Mouse (Mus musculus) heart, postnatal 36 days (tissue): ENCODE data around the gene Tekt4. TPM values are rescaled to one million over a fixed set of nuclear protein-coding genes. Genes with fewer than 3 reads are reported as not detected.
A peak's percentile ranks its signal among the peaks of the same experiment; 100 is the strongest.

Source experiments
- DNase-seq, 2 experiments: peaks; one replicate each; pipeline ENCODE4 v3.0.0; 2021 to 2022
- intact Hi-C: fragments of 180-260 bp; cut with DNase I; formaldehyde crosslinking; loops from one replicate; pipeline ENCODE4 v1.15.1; 2025
- total RNA-seq, 2 experiments: library from RNA; stranded (reverse); gene quantifications; 2 replicates each; pipeline ENCODE4 v1.2.3; 2021

Gene Tekt4
- total RNA-seq, 2 experiments from 2014 or later = 0.47 TPM; not detected in 1

DNA sequence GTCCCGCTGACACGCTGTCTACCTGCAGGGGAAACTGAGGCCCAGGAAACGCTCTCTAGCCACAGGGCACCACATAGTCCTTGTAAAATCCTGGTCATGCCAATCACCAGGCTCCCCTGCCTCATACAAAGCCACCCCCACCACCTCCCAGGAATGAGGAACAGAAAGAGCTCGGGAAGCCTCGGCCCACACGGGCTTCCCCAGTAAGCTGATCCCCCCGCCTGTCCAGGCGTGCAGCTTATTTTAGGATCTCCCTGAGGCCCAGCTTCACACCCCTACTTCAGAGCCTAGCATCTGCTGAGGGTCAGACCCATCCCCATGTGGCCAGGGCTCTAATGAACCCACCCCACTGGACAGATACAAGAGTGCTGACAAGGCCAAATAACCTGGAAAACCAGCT is 23.9 kb upstream of the Tekt4 start:
- no peak for DNase-seq
- intact Hi-C loops = no loop called here

DNA sequence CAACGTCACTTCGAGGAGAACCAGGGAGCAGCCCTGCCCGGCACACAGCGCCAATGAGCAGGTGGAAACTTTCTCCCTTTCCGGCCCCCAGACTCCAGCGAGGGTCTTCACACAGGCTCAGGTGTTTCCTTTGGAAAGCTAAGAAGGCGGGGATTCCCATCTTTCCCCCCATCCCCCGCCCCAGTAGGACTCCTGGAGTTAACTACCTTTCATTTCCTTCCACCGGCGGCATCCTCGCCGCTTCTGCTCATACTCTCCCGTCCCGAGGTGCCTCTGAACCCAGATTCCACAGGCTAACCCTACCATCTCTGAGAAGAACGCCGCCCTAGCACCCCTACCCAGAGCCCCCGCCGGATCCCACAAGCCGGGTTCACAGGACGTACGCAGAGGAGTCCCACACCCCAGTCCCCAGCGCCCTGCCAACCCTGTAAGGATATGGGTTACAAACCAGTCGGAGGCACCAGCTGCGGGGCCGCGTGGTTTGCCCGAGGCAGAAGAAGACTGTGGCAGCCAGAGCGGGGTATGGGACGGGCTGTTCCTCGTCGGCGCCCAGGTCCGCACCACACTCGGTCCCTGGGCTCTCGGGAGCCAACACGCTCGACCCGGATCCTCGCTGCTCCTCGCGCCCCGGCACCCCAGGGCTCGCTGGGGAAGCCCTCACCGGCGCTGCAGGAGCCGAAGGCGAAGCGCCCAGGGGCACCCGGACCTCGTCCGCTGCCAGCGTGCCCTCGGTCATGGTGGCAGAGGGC is 21.8 kb upstream of the Tekt4 start:
- intact Hi-C loops = loop anchor here (2.0 kb wide), 1 partner anchor 24 kb away; no protein-coding TSS in a partner anchor
- peak; percentile 11 to 22 for DNase-seq

DNA sequence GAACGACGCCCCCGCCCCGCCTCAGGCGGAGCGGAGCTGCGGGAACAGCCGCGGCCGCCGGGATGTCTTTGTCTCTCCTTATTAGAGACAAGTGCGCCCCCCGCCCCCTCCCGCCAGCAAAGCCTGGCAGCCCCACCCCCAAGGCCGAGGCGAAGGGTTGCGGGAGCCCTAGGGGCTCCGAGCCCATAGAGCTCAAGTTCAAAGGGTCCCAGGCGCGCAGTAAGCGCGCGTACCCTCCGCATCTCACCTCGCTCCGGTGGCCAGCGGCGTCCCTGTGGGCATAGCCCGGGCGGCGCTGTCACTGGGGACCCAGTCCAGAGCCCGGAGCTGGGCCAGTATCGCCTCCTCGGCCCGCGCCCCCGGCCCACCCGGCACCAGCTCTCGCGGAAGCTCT is 21.2 kb upstream of the Tekt4 start:
- DNase-seq = peak in 1 of 2 experiments; percentile 7
- intact Hi-C loops = loop anchor here (2.0 kb wide), 1 partner anchor 24 kb away; no protein-coding TSS in a partner anchor

DNA sequence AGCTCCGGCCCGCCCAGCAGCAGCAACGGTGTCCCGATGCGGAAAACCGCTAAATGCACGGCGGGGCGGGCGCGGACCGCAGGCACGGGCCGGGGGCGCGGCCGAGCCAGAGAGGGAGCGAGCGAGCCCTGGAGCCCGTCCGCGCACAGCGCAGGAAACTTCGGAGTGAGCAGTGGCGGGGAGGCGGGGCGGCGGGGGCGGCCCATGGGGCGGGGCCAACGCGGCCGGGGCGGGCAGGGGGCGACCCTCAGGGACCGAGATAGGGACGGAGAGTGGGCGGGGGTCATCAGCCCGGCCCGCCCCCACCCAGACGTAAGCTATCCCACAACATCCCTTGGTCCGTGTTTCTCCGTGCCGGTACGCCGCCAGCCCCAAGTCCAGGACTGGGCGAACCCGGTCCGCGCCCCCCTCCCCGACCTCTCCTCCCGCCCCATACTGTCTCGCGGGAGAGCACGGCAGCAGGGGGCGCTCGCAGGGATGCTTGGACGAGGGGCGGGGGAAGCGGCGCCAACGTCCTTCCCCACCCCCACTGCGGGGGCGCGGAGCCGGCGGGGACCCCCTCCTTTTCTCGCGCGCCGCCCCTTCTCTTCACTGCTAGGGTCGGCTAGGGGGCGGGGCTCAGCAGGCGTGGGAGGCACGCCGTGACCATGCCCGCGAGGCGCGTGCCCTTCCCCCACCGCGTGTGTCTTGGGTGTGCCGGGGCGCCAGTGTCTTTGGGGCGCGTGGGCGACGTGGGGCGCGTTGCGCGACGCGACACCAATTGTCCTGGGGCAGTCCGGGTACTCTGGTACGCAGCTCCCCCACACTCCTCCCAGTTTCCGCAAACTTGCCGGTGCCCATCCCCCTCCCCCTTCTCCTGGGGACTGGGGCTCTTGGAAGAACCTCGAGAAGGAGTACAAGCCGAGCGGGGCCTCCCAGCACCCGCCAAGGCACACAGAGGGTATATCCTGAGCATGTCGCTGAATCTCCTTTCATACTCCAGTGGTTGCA is 20.5 kb upstream of the Tekt4 start, which contains the start of gene Cacna1h:
Gene Cacna1h (minus strand): TSS at position 167 of the 990 bp plus-strand sequence.
- peak; percentile 45 to 51 for DNase-seq
- intact Hi-C loops = loop anchor here (2.0 kb wide), 1 partner anchor 25 kb away; no protein-coding TSS in a partner anchor

DNA sequence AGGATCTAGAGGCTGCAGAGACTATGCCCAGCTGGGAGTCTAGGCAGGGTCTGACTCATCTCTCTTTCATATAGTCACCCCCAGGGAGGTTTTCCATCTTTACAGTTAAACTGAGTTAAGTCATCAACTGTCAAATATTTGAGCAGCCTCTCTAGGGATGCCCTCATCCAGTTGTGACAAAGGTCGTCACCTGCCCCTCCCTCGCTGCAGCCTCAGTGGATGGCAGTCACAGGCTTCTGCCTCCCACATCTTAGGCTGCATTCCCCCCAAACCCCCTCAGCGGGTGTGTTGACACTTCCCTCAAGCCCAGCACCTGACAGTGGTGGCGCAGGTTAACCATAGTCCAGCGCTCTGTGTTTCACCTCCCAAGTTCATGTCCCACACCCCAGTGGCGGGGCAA is 13.0 kb upstream of the Tekt4 start:
- intact Hi-C loops = no loop called here
- no peak for DNase-seq

DNA sequence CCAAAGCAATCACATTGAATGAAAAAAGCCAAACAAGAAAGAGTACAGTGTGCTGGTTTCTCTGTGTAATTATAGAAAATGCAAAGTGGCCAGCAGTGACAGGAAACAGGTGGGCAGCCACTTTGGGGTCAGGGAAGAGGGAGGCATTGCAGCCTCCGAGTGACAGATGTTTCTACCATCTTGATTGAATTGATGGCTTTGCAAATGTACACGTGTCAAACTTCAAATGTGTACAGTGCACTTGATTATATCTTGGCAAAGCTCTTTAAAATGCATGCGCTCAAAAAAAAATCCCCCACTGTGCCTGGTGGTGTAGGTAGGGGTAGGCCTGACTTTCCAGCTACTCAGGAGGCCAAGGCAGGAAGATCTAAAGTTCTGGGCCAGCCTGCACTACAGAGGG is 11.5 kb upstream of the Tekt4 start:
- intact Hi-C loops = no loop called here

DNA sequence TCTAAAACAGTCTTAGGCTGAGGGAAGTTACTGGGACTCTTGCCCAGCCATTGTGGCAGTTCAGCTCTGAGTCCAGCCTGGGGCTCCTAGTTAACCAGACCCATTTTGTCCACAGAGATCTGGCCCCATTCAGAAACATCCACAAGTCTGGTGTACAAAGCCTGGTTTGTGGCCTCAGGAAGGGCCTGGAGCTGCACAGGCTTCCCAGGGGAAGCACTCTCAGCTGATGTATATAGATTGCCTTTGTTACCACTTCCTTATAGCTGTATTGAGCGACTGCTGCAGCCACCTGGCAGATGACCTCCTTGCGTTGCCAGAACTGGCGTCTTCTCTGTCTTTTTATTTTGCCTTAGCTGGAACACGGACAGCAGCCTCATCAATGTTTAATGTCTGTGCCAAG is 9.3 kb upstream of the Tekt4 start:
- DNase-seq = no peak
- intact Hi-C loops = no loop called here

More for the DNA sequence above, 11.5 kb upstream of the Tekt4 start:
- no peak for DNase-seq

DNA sequence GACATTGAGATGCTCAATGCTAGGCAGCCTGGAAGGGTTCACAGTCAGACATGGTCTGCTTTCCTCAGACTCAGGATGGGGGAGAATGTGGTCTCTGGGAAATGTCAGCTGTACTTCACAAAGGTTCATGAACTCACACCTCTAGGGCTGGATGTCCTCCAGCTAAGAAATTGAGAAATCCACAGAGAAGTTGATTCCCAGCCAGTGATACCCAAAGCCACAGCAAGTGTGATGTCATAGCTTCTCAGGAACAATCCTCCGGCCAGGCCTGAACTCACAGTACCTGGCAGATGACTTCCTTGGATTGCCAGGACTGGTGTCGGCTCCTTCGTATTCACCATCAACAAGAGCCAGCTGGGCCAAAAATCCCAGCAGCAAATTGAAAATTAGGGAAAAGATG is 8.6 kb upstream of the Tekt4 start:
- intact Hi-C loops = no loop called here
- no peak for DNase-seq

DNA sequence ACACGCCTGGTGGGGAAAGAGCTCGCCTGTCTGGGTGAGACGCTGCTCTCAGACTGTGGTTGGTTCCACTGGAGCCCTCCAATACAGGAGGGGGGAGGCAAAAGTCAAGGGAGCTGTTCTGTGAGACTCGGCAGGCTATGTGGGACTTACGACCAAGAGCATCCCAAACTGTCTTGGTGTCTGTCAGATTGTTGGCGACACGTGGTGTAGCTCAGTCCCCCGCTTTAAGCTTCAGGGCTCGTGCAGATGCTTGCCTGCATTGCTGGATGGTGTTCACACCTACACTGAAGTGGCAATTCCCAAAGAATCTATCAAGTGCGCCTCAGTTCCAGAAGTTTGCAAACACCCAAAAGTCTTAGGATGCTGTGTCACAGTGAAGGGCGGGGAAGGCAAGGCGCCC is 6.5 kb upstream of the Tekt4 start:
- intact Hi-C loops = no loop called here

DNA sequence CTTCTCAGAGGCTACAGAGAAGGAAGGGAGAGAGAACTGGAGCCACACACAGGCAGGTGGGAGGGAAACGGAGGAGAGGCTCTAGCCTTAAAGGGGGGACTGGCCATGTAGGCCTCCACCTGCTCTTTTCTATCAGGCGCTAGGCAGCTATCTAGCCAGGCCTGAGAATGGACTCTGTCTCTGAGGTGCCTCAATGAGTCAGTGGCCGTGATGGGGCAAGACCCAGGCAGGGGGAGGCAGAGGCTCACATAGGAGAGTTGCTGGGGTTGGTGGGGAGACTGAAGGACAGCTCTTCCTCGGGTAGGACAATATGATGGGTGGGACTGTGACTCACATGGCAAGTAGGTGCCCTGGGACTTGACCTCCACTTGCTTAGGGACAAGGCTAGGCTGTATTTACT is 4.1 kb upstream of the Tekt4 start:
- intact Hi-C loops = no loop called here
- DNase-seq = no peak

More for the DNA sequence above, 6.5 kb upstream of the Tekt4 start:
- no peak for DNase-seq

DNA sequence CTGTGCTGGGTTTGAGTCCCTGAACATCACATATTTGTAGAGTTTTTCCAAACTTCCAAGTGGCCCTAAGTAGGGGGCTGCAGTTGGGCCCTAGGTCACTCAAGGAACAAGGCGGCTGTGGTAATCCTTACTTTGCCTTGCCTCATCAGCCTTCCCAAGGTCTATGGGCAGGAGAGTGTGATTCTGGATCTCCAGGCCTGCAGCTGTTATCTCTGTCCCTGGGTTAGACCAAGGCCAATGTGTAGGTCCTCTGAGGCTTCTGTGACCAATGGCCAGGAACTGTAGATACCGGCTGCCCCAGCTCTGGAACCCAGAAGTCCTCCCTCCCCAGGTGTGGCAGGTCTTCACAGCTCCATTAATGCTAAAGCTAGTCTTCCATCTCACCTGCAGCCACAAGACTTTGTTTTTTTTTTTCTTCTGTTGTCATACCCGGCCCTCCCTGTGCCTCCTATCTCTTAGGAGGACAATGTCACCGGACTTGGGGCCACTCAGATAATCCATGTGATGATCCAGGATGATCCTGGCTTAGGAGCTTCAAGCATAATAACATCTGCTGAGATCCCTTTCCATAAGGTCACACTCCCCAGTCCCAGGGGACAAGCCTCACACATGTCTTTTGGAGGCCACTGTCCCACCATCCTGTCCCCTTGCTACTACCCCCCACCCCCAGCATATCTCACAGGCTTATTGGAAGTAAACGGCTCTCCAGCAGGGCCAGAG is 2.0 kb upstream of the Tekt4 start:
- intact Hi-C loops = no loop called here

DNA sequence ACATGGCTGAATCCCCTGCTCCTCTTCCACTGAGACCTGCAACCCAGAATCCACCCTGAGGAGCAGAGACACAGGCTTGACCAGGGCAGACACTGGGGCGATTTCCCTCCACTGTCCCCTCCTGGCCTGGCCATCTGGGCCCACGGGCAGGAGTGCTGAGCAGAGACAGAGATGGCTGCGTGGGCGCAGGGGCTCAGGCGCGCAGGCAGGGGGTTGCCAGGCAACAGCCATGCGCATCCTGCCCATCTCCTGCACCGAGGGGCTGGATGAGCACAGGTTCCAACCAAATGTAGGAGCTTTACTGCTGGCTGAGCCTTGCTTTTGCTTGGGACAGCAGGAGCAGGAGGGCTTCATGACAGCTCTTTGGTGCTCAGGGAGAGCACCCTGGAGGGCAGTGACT is 2.1 kb downstream of the Tekt4 start:
- intact Hi-C loops = no loop called here
- no peak for DNase-seq

More for the DNA sequence above, 2.0 kb upstream of the Tekt4 start:
- DNase-seq = no peak

DNA sequence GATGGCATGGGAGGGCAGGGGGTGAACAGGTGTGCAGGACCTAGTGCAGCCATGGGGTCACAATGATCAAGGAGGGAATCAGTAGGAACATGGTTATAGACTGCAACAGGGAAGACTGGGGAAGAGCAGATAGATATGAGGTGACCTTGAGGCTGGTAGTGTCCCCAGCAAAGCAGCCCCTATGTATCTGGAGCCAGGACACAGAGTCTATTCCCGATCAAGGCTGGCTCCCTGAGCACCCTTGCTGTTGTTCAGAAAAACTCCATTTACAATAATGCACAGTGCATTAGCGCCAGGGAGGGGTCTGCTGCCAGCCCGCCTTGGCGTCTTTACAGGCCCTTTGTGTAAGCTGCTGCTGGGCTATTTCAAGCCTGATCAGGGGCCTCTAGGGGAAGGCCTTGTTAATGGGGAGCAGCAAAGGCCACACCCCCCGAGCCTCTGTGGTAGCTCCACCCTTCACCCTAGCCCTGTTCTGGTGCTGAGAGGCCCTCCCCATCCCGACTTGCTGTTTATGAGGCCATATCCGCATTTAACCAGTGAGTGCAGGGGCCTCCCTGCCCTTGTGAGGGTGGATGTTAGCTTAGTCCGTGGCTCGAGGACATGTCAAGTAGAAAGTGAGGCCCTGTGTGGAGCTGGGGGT is 7.9 kb downstream of the Tekt4 start:
- DNase-seq = no peak
- intact Hi-C loops = no loop called here

DNA sequence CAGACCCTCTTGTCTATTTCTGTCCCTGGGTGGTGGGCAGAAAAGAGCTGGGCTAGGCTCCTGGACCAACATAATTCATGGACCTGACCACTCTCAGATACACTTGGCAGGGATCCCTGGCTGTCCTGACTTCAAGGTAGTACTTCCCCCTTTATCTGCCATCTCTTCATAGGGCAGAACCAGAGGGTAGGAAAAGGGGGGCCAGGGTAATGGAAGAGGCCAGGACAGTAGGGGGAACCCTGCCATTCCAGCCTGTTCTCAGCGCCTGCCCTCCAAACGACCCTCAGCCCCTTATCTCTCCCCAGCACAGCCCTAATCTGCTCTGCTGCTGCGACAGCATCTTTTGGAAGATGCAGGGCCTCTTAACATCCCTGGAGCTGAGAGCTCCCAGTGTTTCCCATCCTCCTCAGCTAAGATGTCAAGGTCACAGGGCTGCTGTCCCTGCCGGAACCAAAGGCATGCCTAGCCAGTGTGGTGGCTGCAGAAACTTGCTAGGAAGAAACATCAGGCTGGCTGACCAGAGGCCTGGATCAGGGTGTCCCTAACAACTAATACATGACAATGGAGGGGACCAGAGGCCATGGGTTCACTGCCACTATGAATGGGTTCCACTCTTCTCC is 9.0 kb downstream of the Tekt4 start:
- intact Hi-C loops = no loop called here
- DNase-seq = no peak

DNA sequence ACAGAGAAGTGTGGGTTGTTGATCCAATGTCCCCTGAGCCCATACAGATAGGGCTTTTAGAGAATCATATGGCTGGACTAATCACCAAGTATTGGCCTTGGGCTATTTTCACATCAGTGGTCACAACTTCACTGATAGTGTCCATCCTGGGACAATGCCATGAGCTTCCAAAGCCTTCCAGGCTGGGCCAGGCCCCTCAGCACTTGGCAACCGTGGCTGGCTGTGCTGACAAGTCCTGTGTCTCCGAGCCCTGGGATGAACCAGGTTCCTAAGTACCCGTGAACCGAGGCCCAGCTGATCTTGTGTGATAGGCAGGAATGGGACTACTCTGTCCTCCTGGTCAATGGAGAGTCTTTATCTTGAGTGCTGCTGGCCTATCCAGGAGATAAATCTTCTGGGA is 9.7 kb downstream of the Tekt4 start:
- no peak for DNase-seq
- intact Hi-C loops = no loop called here

DNA sequence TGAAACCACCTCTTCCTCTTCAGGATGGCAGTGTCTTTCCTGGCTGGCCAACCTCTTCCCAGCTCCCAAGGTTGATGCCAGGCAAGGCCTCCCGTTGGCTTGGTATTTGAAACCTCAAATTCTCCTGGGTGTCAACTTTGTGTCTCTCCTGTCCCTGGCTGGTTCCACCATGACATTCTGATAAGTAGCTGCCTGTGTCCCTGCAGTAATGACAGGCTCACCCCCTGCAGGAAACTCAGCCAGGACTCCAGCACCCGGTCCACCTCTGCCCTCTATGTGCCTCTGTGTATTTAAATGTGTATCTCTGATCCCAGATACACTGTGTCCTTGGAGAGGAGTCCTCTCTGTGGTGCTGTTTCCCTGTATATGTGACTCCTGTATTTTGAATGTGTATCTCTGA is 11.8 kb downstream of the Tekt4 start:
- intact Hi-C loops = no loop called here
- no peak for DNase-seq

DNA sequence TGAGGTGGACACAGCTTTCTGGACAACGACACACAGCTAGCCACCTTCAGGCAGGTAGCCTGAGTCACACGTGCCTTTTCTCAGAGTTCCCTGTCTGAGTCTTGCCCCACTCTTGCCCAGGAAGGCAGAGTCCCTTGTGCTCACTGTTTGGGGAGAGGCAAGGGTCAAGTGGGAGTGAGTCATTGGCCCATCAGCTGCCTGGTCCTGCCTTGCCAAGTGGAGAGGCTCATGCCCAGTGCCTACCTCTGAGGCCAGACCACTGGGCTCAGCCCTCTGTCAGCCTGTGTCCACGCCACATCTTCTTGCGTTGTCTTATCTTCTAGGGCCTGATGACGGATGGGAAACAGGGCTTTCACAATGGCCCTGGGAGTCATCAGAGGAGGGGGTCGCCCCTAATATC is 13.4 kb downstream of the Tekt4 start:
- DNase-seq = no peak
- intact Hi-C loops = loop anchor here (2.0 kb wide), 1 partner anchor 133 kb away; no protein-coding TSS in a partner anchor

DNA sequence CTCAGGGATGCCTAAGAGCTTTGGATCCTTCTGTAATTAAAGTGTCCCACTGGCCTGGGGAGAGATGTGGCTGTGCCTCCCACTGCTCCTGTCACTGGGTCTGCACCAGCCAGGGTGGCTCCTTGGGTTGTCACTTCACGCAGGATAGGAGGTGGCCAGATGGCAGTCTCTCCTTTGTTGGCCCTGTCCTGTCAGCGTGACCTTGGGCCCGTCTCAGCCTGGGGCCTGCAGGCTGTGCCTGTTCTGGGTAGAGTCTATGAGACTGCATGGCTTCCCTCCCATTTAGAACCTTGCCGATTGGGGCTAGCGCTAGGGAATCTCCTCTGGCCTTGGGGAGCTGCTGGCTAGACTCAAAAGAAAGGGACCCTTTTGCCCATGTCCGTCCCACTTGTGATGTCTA is 13.9 kb downstream of the Tekt4 start:
- DNase-seq = no peak
- intact Hi-C loops = loop anchor here (2.0 kb wide), 1 partner anchor 134 kb away; no protein-coding TSS in a partner anchor

DNA sequence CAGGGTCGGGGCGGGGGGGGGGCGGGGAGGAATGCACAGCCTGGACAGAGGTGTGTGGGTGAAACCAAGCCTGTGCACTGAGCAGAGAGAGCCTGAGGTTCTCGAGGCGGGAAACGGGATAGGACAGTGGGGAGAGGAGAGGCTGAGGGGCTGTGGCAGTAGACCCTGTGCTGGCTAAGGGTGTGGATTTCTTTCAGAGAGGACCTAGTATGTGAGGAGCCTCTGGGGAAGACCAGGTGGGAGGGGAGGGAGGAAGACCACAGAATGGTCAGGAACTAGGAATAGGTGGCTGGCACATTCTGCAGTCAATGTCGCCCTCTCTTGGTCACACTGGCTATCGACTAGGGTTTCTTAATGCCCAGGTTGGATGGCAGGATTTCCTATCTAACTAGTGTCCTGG is 15.4 kb downstream of the Tekt4 start:
- peak; percentile 59 to 68 for DNase-seq
- intact Hi-C loops = loop anchor here (1.0 to 2.0 kb wide), 2 partner anchors 71 to 135 kb away; no protein-coding TSS in a partner anchor

DNA sequence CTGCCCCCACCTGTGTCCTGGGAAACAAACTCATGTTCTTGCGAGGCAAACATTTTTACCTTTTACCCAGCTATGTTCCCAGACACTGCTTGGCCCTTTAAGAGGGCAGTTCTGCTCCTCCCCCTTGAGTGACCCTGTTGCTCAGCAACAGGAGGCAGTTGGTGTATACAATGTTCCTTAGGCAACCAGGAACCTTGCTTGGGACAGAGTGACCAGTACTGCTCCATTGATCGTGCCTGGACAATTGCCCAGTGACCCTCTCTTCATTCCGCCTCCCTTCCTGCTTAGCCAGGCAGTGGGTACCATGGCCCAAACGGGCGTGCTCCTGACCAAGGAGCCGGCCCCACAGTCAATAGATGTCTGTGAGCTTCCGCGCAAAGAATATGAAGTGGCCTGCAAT is 17.0 kb downstream of the Tekt4 start:
- intact Hi-C loops = no loop called here
- no peak for DNase-seq
